Mouse (Mus musculus) heart, embryonic 12.5 days (tissue): ENCODE data around the gene Chchd6. TPM values are rescaled to one million over a fixed set of nuclear protein-coding genes. Genes with fewer than 3 reads are reported as not detected.

ENCODE experiments used
- ATAC-seq: fragments of 200-750 bp; cut with Nextera tagmentation; 2 replicates; pipeline ENCODE4 v1.8.0; 2017; ENCODE audit warnings: moderate TSS enrichment, moderate library complexity; ENCODE audit not compliant: insufficient number of reproducible peaks, low FRiP score
- H3K27ac ChIP-seq: fragments of 300-500 bp; sonication (generic); 2 replicates; pipeline ENCODE4 v1.5.1; 2016; ENCODE audit warnings: mild to moderate bottlenecking, moderate library complexity; ENCODE audit not compliant: poor library complexity, severe bottlenecking
- H3K27me3 ChIP-seq: fragments of 300-500 bp; sonication (generic); replicated peaks from 2 replicates; pipeline ENCODE4 v1.6.1; 2016; ENCODE audit warnings: mild to moderate bottlenecking, moderate library complexity
- H3K36me3 ChIP-seq: fragments of 300-500 bp; sonication (generic); 2 replicates; pipeline ENCODE4 v1.6.1; 2016; ENCODE audit warnings: mild to moderate bottlenecking, moderate library complexity
- H3K4me1 ChIP-seq: fragments of 300-500 bp; sonication (generic); replicated peaks from 2 replicates; pipeline ENCODE4 v1.6.1; 2016; ENCODE audit warnings: mild to moderate bottlenecking
- H3K4me2 ChIP-seq: fragments of 300-500 bp; sonication (generic); 2 replicates; pipeline ENCODE4 v1.6.1; 2016; ENCODE audit warnings: mild to moderate bottlenecking, moderate library complexity
- H3K4me3 ChIP-seq: fragments of 300-500 bp; sonication (generic); 2 replicates; pipeline ENCODE4 v1.5.1; 2016; ENCODE audit warnings: mild to moderate bottlenecking
- H3K9ac ChIP-seq: fragments of 300-500 bp; sonication (generic); 2 replicates; pipeline ENCODE4 v1.6.1; 2016; ENCODE audit warnings: mild to moderate bottlenecking, moderate library complexity
- H3K9me3 ChIP-seq: fragments of 300-500 bp; sonication (generic); replicated peaks from 2 replicates; pipeline ENCODE4 v1.6.1; 2016; ENCODE audit warnings: mild to moderate bottlenecking, moderate library complexity
- WGBS: fragments of 180-500 bp; shearing (Covaris S2); methylation state at CpG from one replicate; pipeline ENCODE4 v1.1.7; 2016; 5-methylcytosine and 5-hydroxymethylcytosine counted together
- polyA plus RNA-seq: library from polyadenylated mRNA; unstranded; fragments of >200 nt; fragmentation: Nextera tagmentation; extraction: Ambion mirVana; gene quantifications from 2 replicates; pipeline ENCODE4 v1.2.1, GENCODE M21; 2016

The Chchd6 gene
- polyA plus RNA-seq, 1 experiment from 2014 or later, result 39.7 TPM

- H3K36me3 ChIP-seq, result no peaks in the 10 kb centered on the region
- H3K4me1 ChIP-seq, result peaks cover 16% of the 10 kb centered on the region
- 60% methylated on average over 3 of the region's 3 CpGs for WGBS
- H3K9me3 ChIP-seq, result no peaks in the 10 kb centered on the region
- no peak overlapping the region for H3K27ac ChIP-seq
- H3K4me2 ChIP-seq, result no peak overlapping the region
- H3K9ac ChIP-seq, result no peak overlapping the region
- ATAC-seq, result no peak
- no peaks in the 10 kb centered on the region for H3K27me3 ChIP-seq
- no peak overlapping the region for H3K4me3 ChIP-seq
Observed at GRCm38 (mm10) chr6:89448736-89449135, 146.7 kb downstream of the Chchd6 start.

GRCm38 (mm10) chr6:89440671-89441070 is 154.8 kb downstream of the Chchd6 start:
- Histone ChIP-seq H3K27ac (no peak overlapping the region), H3K27me3 (no peaks in the 10 kb centered on the region), H3K9me3 (no peaks in the 10 kb centered on the region), H3K4me2 (no peak overlapping the region), H3K36me3 (no peaks in the 10 kb centered on the region), H3K9ac (no peak overlapping the region), H3K4me1 (no peaks in the 10 kb centered on the region), H3K4me3 (no peak overlapping the region)
- no peak for ATAC-seq
- WGBS, result 91% methylated on average over 4 of the region's 4 CpGs

- Histone ChIP-seq H3K9me3 (no peaks in the 10 kb centered on the region), H3K9ac (no peak overlapping the region), H3K27ac (no peak overlapping the region), H3K27me3 (no peaks in the 10 kb centered on the region), H3K4me2 (no peak overlapping the region), H3K36me3 (no peaks in the 10 kb centered on the region), H3K4me1 (no peaks in the 10 kb centered on the region), H3K4me3 (no peak overlapping the region)
- ATAC-seq, result no peak
- 48% methylated on average over 2 of the region's 2 CpGs for WGBS
Observed at GRCm38 (mm10) chr6:89431920-89432482, 163.5 kb downstream of the Chchd6 start.

GRCm38 (mm10) chr6:89430749-89431148 is 164.7 kb downstream of the Chchd6 start:
- Histone ChIP-seq H3K4me1 (no peaks in the 10 kb centered on the region), H3K4me2 (no peak overlapping the region), H3K27me3 (no peaks in the 10 kb centered on the region), H3K4me3 (no peak overlapping the region), H3K9ac (no peak overlapping the region), H3K9me3 (no peaks in the 10 kb centered on the region), H3K27ac (no peak overlapping the region), H3K36me3 (no peaks in the 10 kb centered on the region)
- ATAC-seq, result no peak

GRCm38 (mm10) chr6:89428661-89429375 is 166.6 kb downstream of the Chchd6 start:
- ATAC-seq, result no peak
- H3K27ac ChIP-seq, result no peak overlapping the region
- no peaks in the 10 kb centered on the region for H3K27me3 ChIP-seq
- H3K4me1 ChIP-seq, result no peaks in the 10 kb centered on the region
- no peak overlapping the region for H3K4me2 ChIP-seq
- H3K36me3 ChIP-seq, result no peaks in the 10 kb centered on the region
- H3K9ac ChIP-seq, result no peak overlapping the region
- 57% methylated on average over 2 of the region's 2 CpGs for WGBS
- no peaks in the 10 kb centered on the region for H3K9me3 ChIP-seq
- H3K4me3 ChIP-seq, result no peak overlapping the region

GRCm38 (mm10) chr6:89424461-89424860 is 171.0 kb downstream of the Chchd6 start:
- Histone ChIP-seq H3K4me2 (no peak overlapping the region), H3K9ac (no peak overlapping the region), H3K36me3 (no peaks in the 10 kb centered on the region), H3K4me1 (0 out of 2 replicates have a peak, but pooled peaks cover 2% of the 10 kb centered on the region), H3K27ac (no peak overlapping the region), H3K4me3 (no peak overlapping the region), H3K9me3 (no peaks in the 10 kb centered on the region), H3K27me3 (no peaks in the 10 kb centered on the region)
- ATAC-seq, result no peak
- 95% methylated on average over 1 of the region's 1 CpGs for WGBS

GRCm38 (mm10) chr6:89422621-89423020 is 172.8 kb downstream of the Chchd6 start:
- H3K27ac ChIP-seq, result no peak overlapping the region
- no peaks in the 10 kb centered on the region for H3K36me3 ChIP-seq
- H3K4me3 ChIP-seq, result no peak overlapping the region
- WGBS, result 79% methylated on average over 3 of the region's 3 CpGs
- ATAC-seq, result no peak
- no peaks in the 10 kb centered on the region for H3K9me3 ChIP-seq
- H3K9ac ChIP-seq, result no peak overlapping the region
- 0 out of 2 replicates have a peak, but pooled peaks cover 2% of the 10 kb centered on the region for H3K4me1 ChIP-seq
- H3K4me2 ChIP-seq, result no peak overlapping the region
- H3K27me3 ChIP-seq, result no peaks in the 10 kb centered on the region

GRCm38 (mm10) chr6:89421922-89422321 is 173.5 kb downstream of the Chchd6 start:
- Histone ChIP-seq H3K4me3 (no peak overlapping the region), H3K27me3 (no peaks in the 10 kb centered on the region), H3K4me1 (0 out of 2 replicates have a peak, but pooled peaks cover 2% of the 10 kb centered on the region), H3K4me2 (no peak overlapping the region), H3K27ac (no peak overlapping the region), H3K36me3 (no peaks in the 10 kb centered on the region), H3K9me3 (no peaks in the 10 kb centered on the region), H3K9ac (no peak overlapping the region)
- ATAC-seq, result no peak
- 79% methylated on average over 3 of the region's 3 CpGs for WGBS

GRCm38 (mm10) chr6:89421503-89421902 is 173.9 kb downstream of the Chchd6 start:
- 0 out of 2 replicates have a peak, but pooled peaks cover 2% of the 10 kb centered on the region for H3K4me1 ChIP-seq
- no peaks in the 10 kb centered on the region for H3K9me3 ChIP-seq
- 70% methylated on average over 6 of the region's 6 CpGs for WGBS
- no peaks in the 10 kb centered on the region for H3K27me3 ChIP-seq
- H3K4me3 ChIP-seq, result no peak overlapping the region
- H3K27ac ChIP-seq, result no peak overlapping the region
- ATAC-seq, result no peak
- H3K9ac ChIP-seq, result no peak overlapping the region
- H3K4me2 ChIP-seq, result no peak overlapping the region
- H3K36me3 ChIP-seq, result no peaks in the 10 kb centered on the region

- whole genome bisulfite sequencing, result 63% methylated on average over 2 of the region's 2 CpGs
- Histone ChIP-seq H3K9me3 (no peaks in the 10 kb centered on the region), H3K4me1 (0 out of 2 replicates have a peak, but pooled peaks cover 2% of the 10 kb centered on the region), H3K9ac (no peak overlapping the region), H3K27me3 (no peaks in the 10 kb centered on the region), H3K4me2 (no peak overlapping the region), H3K4me3 (no peak overlapping the region), H3K27ac (no peak overlapping the region), H3K36me3 (no peaks in the 10 kb centered on the region)
- ATAC-seq, result no peak
Observed at GRCm38 (mm10) chr6:89420756-89421155, 174.7 kb downstream of the Chchd6 start.

- H3K4me3 ChIP-seq, result no peak overlapping the region
- ATAC-seq, result no peak
- H3K4me2 ChIP-seq, result no peak overlapping the region
- no peaks in the 10 kb centered on the region for H3K27me3 ChIP-seq
- no peaks in the 10 kb centered on the region for H3K9me3 ChIP-seq
- H3K9ac ChIP-seq, result no peak overlapping the region
- no peaks in the 10 kb centered on the region for H3K36me3 ChIP-seq
- H3K27ac ChIP-seq, result no peak overlapping the region
- H3K4me1 ChIP-seq, result 0 out of 2 replicates have a peak, but pooled peaks cover 2% of the 10 kb centered on the region
Observed at GRCm38 (mm10) chr6:89420110-89420509, 175.3 kb downstream of the Chchd6 start.
